Mouse (Mus musculus): ENCODE results near the gene Jazf1. TPM values are rescaled to one million over a fixed set of nuclear protein-coding genes. Genes with fewer than 3 reads are reported as not detected.

Jazf1 gene
- polyA plus RNA-seq, 1 experiment from 2014 or later = 15.6 TPM

GRCm38 (mm10) chr6:52972138-52972537 is 96.3 kb downstream of the Jazf1 start:
- no peak for ATAC-seq (ENCODE audit: insufficient number of reproducible peaks, insufficient read depth, low FRiP score, low read depth)
- peaks cover 8 to 19% of the 10 kb centered on the region in 2 experiments for H3K4me1 ChIP-seq (ENCODE audit: control insufficient read depth in 2 of 2, insufficient read depth in 2 of 2, low read length in 2 of 2)
- no peak overlapping the region for H3K27ac ChIP-seq (replicated peaks in 1 of 2; ENCODE audit: control insufficient read depth in 1 of 2, insufficient read depth in 1 of 2, low read depth in 2 of 2, low read length in 2 of 2)
- H3K9ac ChIP-seq (ENCODE audit: low read length) = no peak overlapping the region
- H3K27me3 ChIP-seq (ENCODE audit: control insufficient read depth, insufficient read depth, low read length) = no peaks in the 10 kb centered on the region
- no peak overlapping the region for H3K4me3 ChIP-seq (ENCODE audit: control insufficient read depth in 1 of 2, insufficient read depth in 1 of 2, low read depth in 1 of 2, low read length in 2 of 2)
- no peaks in the 10 kb centered on the region for H3K36me3 ChIP-seq (ENCODE audit: control insufficient read depth, insufficient read depth, low read length)
- 62% methylated on average over 7 of the region's 7 CpGs for WGBS
- H3K4me2 ChIP-seq (ENCODE audit: low read length) = no peak overlapping the region
- no peaks in the 10 kb centered on the region for H3K9me3 ChIP-seq (ENCODE audit: control insufficient read depth, low read length)

DNA sequence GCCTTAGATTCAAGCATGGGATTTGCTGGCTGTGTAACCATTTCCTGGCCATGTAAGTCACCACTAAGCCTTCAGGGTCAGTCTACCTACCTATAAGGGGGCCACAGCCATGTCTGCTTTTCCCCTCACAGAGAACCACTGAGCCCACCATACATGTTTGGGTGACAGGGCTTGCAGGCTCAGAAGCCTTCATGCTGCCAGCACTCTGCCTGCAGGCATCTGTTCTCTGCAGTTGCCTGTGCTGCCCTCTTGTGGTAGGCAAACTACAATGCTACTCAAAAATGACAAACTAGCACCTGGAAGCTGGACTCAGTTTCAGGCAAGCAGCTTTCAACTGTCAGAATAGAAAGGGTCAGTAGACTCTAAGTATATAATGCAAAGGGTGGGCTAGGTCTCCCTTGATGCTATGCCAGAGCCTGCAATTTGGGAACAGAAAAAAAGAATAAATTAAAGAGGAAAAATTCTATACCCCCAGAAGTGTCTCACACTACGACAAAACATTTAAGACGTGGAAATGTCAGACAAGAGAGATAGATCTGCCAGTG is 98.6 kb downstream of the Jazf1 start:
- 92% methylated on average over 2 of the region's 2 CpGs for WGBS
- ATAC-seq (ENCODE audit: insufficient number of reproducible peaks, insufficient read depth, low FRiP score, low read depth) = no peak
- H3K4me3 ChIP-seq (ENCODE audit: control insufficient read depth in 1 of 2, insufficient read depth in 1 of 2, low read depth in 1 of 2, low read length in 2 of 2) = no peak overlapping the region

GRCm38 (mm10) chr6:52968346-52968891 is 100.0 kb downstream of the Jazf1 start:
- peak overlapping the region; percentile 5; the same call in 1 of the 2 replicates for H3K9ac ChIP-seq (ENCODE audit: low read length)
- H3K27ac ChIP-seq (replicated peaks in 1 of 2; ENCODE audit: control insufficient read depth in 1 of 2, insufficient read depth in 1 of 2, low read depth in 2 of 2, low read length in 2 of 2) = peak overlapping the region; percentile 41 to 66; a peak in 1 of 4 replicates
- no peaks in the 10 kb centered on the region for H3K9me3 ChIP-seq (ENCODE audit: control insufficient read depth, low read length)
- H3K36me3 ChIP-seq (ENCODE audit: control insufficient read depth, insufficient read depth, low read length) = no peaks in the 10 kb centered on the region
- ATAC-seq (ENCODE audit: insufficient number of reproducible peaks, insufficient read depth, low FRiP score, low read depth) = no peak
- WGBS = 35% methylated on average over 12 of the region's 12 CpGs
- no peak overlapping the region for H3K4me2 ChIP-seq (ENCODE audit: low read length)
- peaks cover 28 to 48% of the 10 kb centered on the region in 2 experiments for H3K4me1 ChIP-seq (ENCODE audit: control insufficient read depth in 2 of 2, insufficient read depth in 2 of 2, low read length in 2 of 2)
- no peaks in the 10 kb centered on the region for H3K27me3 ChIP-seq (ENCODE audit: control insufficient read depth, insufficient read depth, low read length)
- no peak overlapping the region for H3K4me3 ChIP-seq (ENCODE audit: control insufficient read depth in 1 of 2, insufficient read depth in 1 of 2, low read depth in 1 of 2, low read length in 2 of 2)

More for the DNA sequence above, 98.6 kb downstream of the Jazf1 start:
- Histone ChIP-seq H3K27me3 (ENCODE audit: control insufficient read depth, insufficient read depth, low read length) (no peaks in the 10 kb centered on the region), H3K4me1 (ENCODE audit: control insufficient read depth in 2 of 2, insufficient read depth in 2 of 2, low read length in 2 of 2) (peaks cover 20 to 37% of the 10 kb centered on the region in 2 experiments), H3K4me2 (ENCODE audit: low read length) (no peak overlapping the region), H3K9ac (ENCODE audit: low read length) (no peak overlapping the region), H3K27ac (replicated peaks in 1 of 2; ENCODE audit: control insufficient read depth in 1 of 2, insufficient read depth in 1 of 2, low read depth in 2 of 2, low read length in 2 of 2) (no peak overlapping the region), H3K9me3 (ENCODE audit: control insufficient read depth, low read length) (no peaks in the 10 kb centered on the region), H3K36me3 (ENCODE audit: control insufficient read depth, insufficient read depth, low read length) (no peaks in the 10 kb centered on the region)

DNA sequence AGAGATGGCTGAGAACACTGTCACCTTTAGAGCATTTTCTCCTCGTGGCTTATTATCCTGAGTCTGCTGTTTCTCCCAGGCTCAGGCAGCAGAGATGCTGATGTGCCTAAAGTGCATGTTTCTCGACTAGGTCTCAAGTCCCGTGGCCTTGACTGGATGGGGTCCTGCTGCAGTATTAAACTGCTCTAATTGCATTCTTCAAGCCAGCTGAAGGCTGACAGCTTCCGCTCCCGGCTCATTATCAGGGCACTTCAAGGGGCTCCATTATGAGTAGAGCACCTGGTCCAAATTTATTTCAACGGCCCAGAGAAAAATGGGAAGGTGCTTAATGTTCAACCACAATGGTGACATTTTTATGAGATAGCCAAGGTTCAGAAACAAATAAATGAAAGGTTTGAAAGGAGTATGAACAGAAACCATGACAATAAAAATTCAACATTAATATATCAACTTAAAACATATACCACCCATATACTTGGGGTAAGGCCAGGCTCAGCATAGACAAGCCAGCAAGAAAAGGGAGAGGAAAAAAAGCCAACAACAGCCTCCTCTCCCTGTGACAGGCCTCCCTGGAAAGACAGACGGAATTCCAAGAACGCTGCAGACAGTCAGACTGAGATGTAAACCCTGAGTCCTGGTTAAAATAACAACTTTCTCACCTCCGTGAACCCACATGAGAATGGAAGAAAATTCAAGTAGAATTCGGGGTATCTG is 100.7 kb downstream of the Jazf1 start:
- Histone ChIP-seq H3K27ac (replicated peaks in 1 of 2; ENCODE audit: control insufficient read depth in 1 of 2, insufficient read depth in 1 of 2, low read depth in 2 of 2, low read length in 2 of 2) (peak overlapping the region; percentile 63 to 66), H3K9ac (ENCODE audit: low read length) (no peak overlapping the region), H3K36me3 (ENCODE audit: control insufficient read depth, insufficient read depth, low read length) (no peaks in the 10 kb centered on the region), H3K4me1 (ENCODE audit: control insufficient read depth in 2 of 2, insufficient read depth in 2 of 2, low read length in 2 of 2) (peaks cover 34 to 55% of the 10 kb centered on the region in 2 experiments), H3K4me2 (ENCODE audit: low read length) (no peak overlapping the region), H3K27me3 (ENCODE audit: control insufficient read depth, insufficient read depth, low read length) (no peaks in the 10 kb centered on the region), H3K9me3 (ENCODE audit: control insufficient read depth, low read length) (no peaks in the 10 kb centered on the region), H3K4me3 (ENCODE audit: control insufficient read depth in 1 of 2, insufficient read depth in 1 of 2, low read depth in 1 of 2, low read length in 2 of 2) (no peak overlapping the region)
- WGBS = 30% methylated on average over 10 of the region's 10 CpGs
- ATAC-seq (ENCODE audit: insufficient number of reproducible peaks, insufficient read depth, low FRiP score, low read depth) = no peak

GRCm38 (mm10) chr6:52966001-52966400 is 102.4 kb downstream of the Jazf1 start:
- 5% methylated on average over 4 of the region's 4 CpGs for WGBS
- H3K4me3 ChIP-seq (ENCODE audit: control insufficient read depth in 1 of 2, insufficient read depth in 1 of 2, low read depth in 1 of 2, low read length in 2 of 2) = no peak overlapping the region
- H3K4me2 ChIP-seq (ENCODE audit: low read length) = peak overlapping the region; percentile 36
- peak; percentile 68 for ATAC-seq (ENCODE audit: insufficient number of reproducible peaks, insufficient read depth, low FRiP score, low read depth)
- H3K4me1 ChIP-seq (ENCODE audit: control insufficient read depth in 2 of 2, insufficient read depth in 2 of 2, low read length in 2 of 2) = peaks cover 37 to 66% of the 10 kb centered on the region in 2 experiments
- no peaks in the 10 kb centered on the region for H3K36me3 ChIP-seq (ENCODE audit: control insufficient read depth, insufficient read depth, low read length)
- no peaks in the 10 kb centered on the region for H3K27me3 ChIP-seq (ENCODE audit: control insufficient read depth, insufficient read depth, low read length)
- H3K9ac ChIP-seq (ENCODE audit: low read length) = peak overlapping the region; percentile 55; the same call in 1 of the 2 replicates
- H3K9me3 ChIP-seq (ENCODE audit: control insufficient read depth, low read length) = no peaks in the 10 kb centered on the region
- peak overlapping the region; percentile 92 to 94 for H3K27ac ChIP-seq (replicated peaks in 1 of 2; ENCODE audit: control insufficient read depth in 1 of 2, insufficient read depth in 1 of 2, low read depth in 2 of 2, low read length in 2 of 2)

DNA sequence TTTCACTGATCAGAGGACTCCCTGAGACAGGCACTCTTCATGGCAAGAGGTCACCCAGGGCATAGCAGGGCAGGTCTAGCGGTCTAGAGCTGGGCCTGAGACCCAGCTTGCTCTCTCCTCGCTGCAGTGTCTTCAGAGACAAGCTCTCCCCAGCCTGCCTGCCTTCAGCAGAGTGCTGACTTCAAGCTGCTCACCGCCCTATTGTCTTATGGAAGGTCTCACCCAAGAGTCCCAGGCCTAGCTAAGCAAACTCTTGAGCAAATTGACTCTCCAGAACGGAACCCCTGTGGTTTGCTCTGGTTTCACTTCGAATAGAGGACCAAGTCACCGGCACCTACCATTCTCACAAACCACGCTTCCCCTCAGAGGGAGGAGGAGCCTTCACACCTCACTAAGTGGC is 103.1 kb downstream of the Jazf1 start:
- Histone ChIP-seq H3K36me3 (ENCODE audit: control insufficient read depth, insufficient read depth, low read length) (no peaks in the 10 kb centered on the region), H3K27ac (replicated peaks in 1 of 2; ENCODE audit: control insufficient read depth in 1 of 2, insufficient read depth in 1 of 2, low read depth in 2 of 2, low read length in 2 of 2) (peak overlapping the region; percentile 92 to 94), H3K4me2 (ENCODE audit: low read length) (peak overlapping the region; percentile 36), H3K27me3 (ENCODE audit: control insufficient read depth, insufficient read depth, low read length) (no peaks in the 10 kb centered on the region), H3K9me3 (ENCODE audit: control insufficient read depth, low read length) (no peaks in the 10 kb centered on the region), H3K4me3 (ENCODE audit: control insufficient read depth in 1 of 2, insufficient read depth in 1 of 2, low read depth in 1 of 2, low read length in 2 of 2) (no peak overlapping the region), H3K4me1 (ENCODE audit: control insufficient read depth in 2 of 2, insufficient read depth in 2 of 2, low read length in 2 of 2) (peaks cover 37 to 66% of the 10 kb centered on the region in 2 experiments), H3K9ac (ENCODE audit: low read length) (peak overlapping the region; percentile 55)
- ATAC-seq (ENCODE audit: insufficient number of reproducible peaks, insufficient read depth, low FRiP score, low read depth) = no peak
- WGBS = 36% methylated on average over 7 of the region's 7 CpGs

GRCm38 (mm10) chr6:52963840-52964690 is 104.4 kb downstream of the Jazf1 start:
- Histone ChIP-seq H3K9me3 (ENCODE audit: control insufficient read depth, low read length) (no peaks in the 10 kb centered on the region), H3K27ac (replicated peaks in 1 of 2; ENCODE audit: control insufficient read depth in 1 of 2, insufficient read depth in 1 of 2, low read depth in 2 of 2, low read length in 2 of 2) (peak overlapping the region; percentile 53 to 59; a peak in 3 of 4 replicates), H3K36me3 (ENCODE audit: control insufficient read depth, insufficient read depth, low read length) (no peaks in the 10 kb centered on the region), H3K4me2 (ENCODE audit: low read length) (peak overlapping the region; percentile 16; the same call in 1 of the 2 replicates), H3K4me3 (ENCODE audit: control insufficient read depth in 1 of 2, insufficient read depth in 1 of 2, low read depth in 1 of 2, low read length in 2 of 2) (no peak overlapping the region), H3K4me1 (ENCODE audit: control insufficient read depth in 2 of 2, insufficient read depth in 2 of 2, low read length in 2 of 2) (peaks cover 37 to 66% of the 10 kb centered on the region in 2 experiments), H3K27me3 (ENCODE audit: control insufficient read depth, insufficient read depth, low read length) (no peaks in the 10 kb centered on the region), H3K9ac (ENCODE audit: low read length) (no peak overlapping the region)
- no peak for ATAC-seq (ENCODE audit: insufficient number of reproducible peaks, insufficient read depth, low FRiP score, low read depth)
- 43% methylated on average over 13 of the region's 13 CpGs for WGBS
